Mouse (Mus musculus): ENCODE measurements around the gene Tkt.

The Tkt gene

GRCm38 (mm10) chr14:30548131-30548720, at the start of gene Tkt:
TSS of gene Tkt (plus strand) at chr14:30548359.
- 27% methylated on average over 8 of the region's 8 CpGs for WGBS

GRCm38 (mm10) chr14:30504990-30505389, 43.2 kb upstream of the Tkt start:
- WGBS: 57% methylated on average over 5 of the region's 5 CpGs

DNA sequence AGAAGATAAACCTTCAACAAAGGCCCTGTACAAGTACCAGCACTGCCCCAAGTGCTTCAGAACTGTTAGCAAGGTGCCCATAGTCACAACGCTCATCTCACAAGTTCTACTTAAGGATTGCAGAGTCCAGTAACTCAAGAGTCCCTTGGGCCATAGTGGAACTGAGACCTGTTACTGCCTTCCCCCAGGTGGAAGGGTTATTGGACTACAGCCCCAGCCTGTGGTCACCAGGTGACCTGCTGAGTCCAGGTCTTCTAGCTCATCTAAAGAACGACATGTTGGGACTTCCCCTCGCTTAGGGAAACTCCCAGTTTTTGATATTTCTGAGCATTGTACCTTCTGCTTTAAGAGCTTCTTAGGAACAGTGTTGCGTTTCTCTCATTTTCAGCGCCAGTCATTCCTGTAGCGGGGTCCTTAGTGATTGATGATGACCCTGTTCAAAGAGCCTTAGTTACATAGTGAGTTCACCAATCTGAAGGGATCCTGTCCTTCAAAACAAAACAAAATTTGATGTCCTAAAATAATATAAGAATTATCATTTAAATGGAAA, 37.9 kb upstream of the Tkt start:
- 96% methylated on average over 6 of the region's 6 CpGs for WGBS

GRCm38 (mm10) chr14:30512896-30513295, 35.3 kb upstream of the Tkt start:
- 75% methylated on average over 5 of the region's 5 CpGs for WGBS

DNA sequence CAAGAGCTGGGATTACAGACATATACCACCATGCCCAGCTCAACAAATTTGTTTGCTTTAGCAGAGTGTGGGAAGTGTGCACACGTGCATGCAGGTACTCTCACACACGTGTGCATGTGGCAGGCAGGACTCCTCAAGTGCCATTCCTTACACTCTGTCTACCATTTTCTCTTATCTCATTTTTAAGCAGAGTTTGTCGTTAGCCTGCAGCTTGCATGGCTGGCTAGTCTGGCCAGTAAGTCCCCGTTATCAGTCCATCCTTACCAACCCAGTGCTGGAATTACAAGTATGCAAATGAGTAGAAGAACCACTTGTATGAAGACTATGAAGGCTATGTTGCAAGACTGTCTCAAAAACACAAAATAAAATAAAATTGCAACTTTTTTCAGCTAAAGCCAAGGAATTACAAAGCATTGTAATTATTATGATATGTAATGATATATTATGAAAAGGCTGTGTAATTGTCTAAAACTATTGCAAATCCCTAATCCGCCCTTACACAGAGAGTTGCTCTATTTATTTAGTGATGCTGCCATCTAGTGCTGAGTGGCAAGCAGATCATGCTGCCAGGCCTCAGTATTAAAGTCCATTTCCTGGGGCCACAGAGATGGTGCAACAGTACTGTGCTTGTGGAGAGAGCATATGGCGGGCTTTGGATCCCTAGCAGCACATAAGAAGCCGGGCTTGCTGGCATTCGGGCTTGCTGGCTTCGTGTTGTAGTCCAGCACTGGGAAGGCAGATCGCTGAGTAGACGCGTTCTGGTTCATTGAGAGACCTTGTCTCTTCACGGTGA, 32.0 kb upstream of the Tkt start:
- 74% methylated on average over 13 of the region's 13 CpGs for WGBS

GRCm38 (mm10) chr14:30519323-30519722, 28.8 kb upstream of the Tkt start:
- 65% methylated on average over 5 of the region's 5 CpGs for WGBS

- WGBS: 44% methylated on average over 6 of the region's 6 CpGs
These were observed 24.8 kb upstream of the Tkt start for GRCm38 (mm10) chr14:30523356-30523755.

- WGBS: 92% methylated on average over 10 of the region's 10 CpGs
These were observed 19.8 kb upstream of the Tkt start for GRCm38 (mm10) chr14:30528392-30528791.

- 89% methylated on average over 5 of the region's 5 CpGs for WGBS
These were observed 19.2 kb upstream of the Tkt start for GRCm38 (mm10) chr14:30528961-30529360.

- 89% methylated on average over 12 of the region's 12 CpGs for WGBS
These were observed 18.7 kb upstream of the Tkt start for GRCm38 (mm10) chr14:30529454-30529853.

- 61% methylated on average over 8 of the region's 8 CpGs for WGBS
These were observed 17.4 kb upstream of the Tkt start for GRCm38 (mm10) chr14:30530726-30531269.

GRCm38 (mm10) chr14:30531431-30531830, 16.7 kb upstream of the Tkt start:
- 75% methylated on average over 5 of the region's 5 CpGs for WGBS

GRCm38 (mm10) chr14:30531896-30532295, 16.3 kb upstream of the Tkt start:
- WGBS: 84% methylated on average over 6 of the region's 6 CpGs

DNA sequence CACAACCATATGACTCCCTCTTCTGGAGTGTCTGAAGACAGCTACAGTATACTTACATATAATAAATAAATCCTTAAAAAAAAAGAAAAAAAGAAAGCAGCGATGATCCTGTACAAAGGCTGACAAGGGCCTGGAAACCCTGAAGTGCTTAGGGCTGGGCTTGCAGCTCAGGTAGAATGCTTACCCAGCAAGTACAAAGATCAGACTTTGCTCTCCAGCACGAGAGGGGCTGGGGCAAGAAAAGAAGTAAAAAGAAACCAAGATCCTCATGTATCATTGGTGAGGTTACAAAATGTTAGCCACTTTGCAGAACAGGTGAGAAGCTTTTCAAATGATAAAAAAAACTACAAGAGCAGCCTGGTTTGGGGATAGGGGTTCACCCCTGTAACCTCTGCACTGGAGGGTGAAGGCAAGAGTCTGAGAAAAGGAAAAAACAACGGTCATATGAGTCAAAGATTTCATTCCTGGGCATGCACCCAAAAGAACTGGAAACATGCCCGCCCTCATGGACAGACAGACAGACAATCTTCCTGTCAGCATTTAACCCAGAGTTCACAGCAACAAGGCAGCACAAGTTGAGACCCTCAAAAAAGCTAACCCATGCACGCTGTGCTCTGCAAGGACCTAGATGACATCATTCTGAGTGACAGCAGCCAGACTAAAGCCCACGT, 14.2 kb upstream of the Tkt start:
- 62% methylated on average over 6 of the region's 6 CpGs for WGBS

- 49% methylated on average over 10 of the region's 10 CpGs for WGBS
These were observed 6.6 kb upstream of the Tkt start for GRCm38 (mm10) chr14:30541541-30541940.

- 84% methylated on average over 5 of the region's 5 CpGs for WGBS
These were observed 4.8 kb upstream of the Tkt start for GRCm38 (mm10) chr14:30543331-30543730.

- under 1% methylated on average over 66 of the region's 69 CpGs for WGBS
These were observed 1.0 kb downstream of the Tkt start for GRCm38 (mm10) chr14:30548965-30549776.

GRCm38 (mm10) chr14:30549777-30550149, 1.6 kb downstream of the Tkt start:
- WGBS: 3% methylated on average over 10 of the region's 10 CpGs

GRCm38 (mm10) chr14:30550232-30551070, 2.3 kb downstream of the Tkt start:
- WGBS: 34% methylated on average over 8 of the region's 8 CpGs

DNA sequence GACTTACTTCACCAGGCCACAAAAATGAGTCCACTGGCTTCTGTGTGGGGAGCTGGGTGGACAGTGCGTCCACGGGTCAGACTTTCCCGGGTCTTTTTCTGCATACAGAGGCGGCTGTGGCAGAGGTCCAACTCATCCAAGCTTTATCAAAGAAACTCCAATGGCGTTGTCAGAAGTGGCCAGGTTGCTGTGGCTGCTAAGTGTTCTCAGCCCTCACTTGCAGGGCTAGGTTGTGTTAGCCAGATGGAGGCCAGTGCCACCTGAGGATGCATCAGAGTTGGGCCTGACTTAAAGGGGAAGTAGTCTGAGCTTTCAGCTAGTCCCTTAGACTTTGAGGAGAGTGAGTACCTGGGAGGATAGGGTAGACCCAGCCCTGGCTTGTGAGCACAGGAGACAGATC, 3.4 kb downstream of the Tkt start:
- 35% methylated on average over 5 of the region's 5 CpGs for WGBS

DNA sequence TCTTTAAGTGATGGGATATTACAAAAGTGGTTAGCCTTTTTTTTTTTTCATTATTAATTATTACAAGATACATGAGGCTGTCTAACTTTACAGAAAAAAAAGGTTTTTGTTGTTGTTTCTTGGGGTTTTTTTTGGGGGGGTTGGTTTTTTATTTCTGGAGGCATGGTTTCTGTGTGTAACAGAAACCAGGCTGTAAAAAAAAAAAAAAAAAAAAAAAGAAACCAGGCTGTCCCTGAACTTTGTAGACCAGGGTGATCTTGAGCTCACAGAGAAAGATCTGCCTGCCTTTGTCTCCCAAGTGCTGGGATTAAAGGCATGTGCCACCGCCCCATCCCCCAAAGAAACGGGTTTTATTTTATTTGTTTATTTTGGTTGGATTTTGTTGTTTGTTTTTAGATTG, 3.8 kb downstream of the Tkt start:
- WGBS: 88% methylated on average over 2 of the region's 2 CpGs

All from cerebral cortex, adult 2 months (tissue).